29 mouse cellular contexts compared by ENCODE assay signal in the genomic region with DNA sequence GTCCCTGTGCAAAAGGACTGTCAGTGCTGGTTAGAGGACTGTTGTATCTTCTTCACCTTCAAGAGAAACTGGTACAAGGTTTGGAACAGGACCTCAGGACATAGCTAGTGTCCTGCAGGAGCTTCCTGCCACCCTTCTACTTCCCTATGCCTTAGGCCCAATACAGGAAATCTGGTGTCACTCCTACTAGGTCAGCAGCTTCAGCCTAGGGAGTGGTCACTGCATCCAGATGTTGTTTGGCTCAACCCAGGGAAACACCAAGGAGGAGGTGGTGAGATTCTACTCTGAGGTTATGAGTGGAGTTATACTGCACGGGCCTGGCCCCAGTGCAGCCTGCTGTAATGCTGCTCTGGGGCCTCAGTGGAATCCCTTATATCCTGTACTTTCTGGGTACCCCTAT. TPM values are rescaled to one million over a fixed set of nuclear protein-coding genes. Genes with fewer than 3 reads are reported as not detected.
DNase-seq lines count a peak whose midpoint lies in the region; ATAC-seq and TF ChIP-seq lines count a peak whose summit lies in the region.
"Had no signal": no experiment of that assay in that cellular context is flagged by ENCODE, and none has a peak within 500 bp of the region (broad histone marks: within the 10 kb centered on the region; RNA-seq: fewer than 3 reads in every experiment).

No protein-coding gene starts in this region.

- H3K4me2 ChIP-seq in midbrain, embryonic 11.5 days = no peak overlapping the region
- H3K4me2 ChIP-seq in midbrain, embryonic 14.5 days (ENCODE audit: low read length) = no peak overlapping the region
- H3K4me2 ChIP-seq in hindbrain, embryonic 12.5 days (replicated peaks) = no peak overlapping the region
- H3K4me2 ChIP-seq: embryonic facial prominence, embryonic 13.5 days; embryonic facial prominence, embryonic 15.5 days; forebrain, embryonic 12.5 days had no signal

- WGBS in midbrain, embryonic 11.5 days = 86% methylated on average over 1 of the region's 1 CpGs
- WGBS in midbrain, embryonic 14.5 days = 76% methylated on average over 1 of the region's 1 CpGs
- 0% methylated on average over 1 of the region's 1 CpGs for WGBS in macrophage (ENCODE audit: missing documents)
- WGBS in hindbrain, embryonic 12.5 days = 68% methylated on average over 1 of the region's 1 CpGs

- ATAC-seq in midbrain, embryonic 11.5 days (ENCODE audit: low FRiP score) = no peak
- no peak for ATAC-seq in midbrain, embryonic 14.5 days (ENCODE audit: low FRiP score, low TSS enrichment)
- ATAC-seq in hindbrain, embryonic 12.5 days (ENCODE audit: low FRiP score) = no peak
- ATAC-seq in inflammation-experienced regulatory T-cells, adult 6 months = no peak
- ATAC-seq: activated CD4-positive, CD25-positive, alpha-beta regulatory T cell, adult 4 months; CD4-positive, CD25-positive, alpha-beta regulatory T cell, adult 4 months; forebrain, embryonic 14.5 days; forebrain, embryonic 16.5 days; Patski had no signal

- peaks cover 20% of the 10 kb centered on the region for H3K79me2 ChIP-seq in macrophage (ENCODE audit: inconsistent target)

- peak; percentile 41 for DNase-seq in midbrain, embryonic 11.5 days (ENCODE audit: low spot score, missing footprints)
- no peak for DNase-seq in midbrain, embryonic 14.5 days
- DNase-seq: adrenal gland, adult 8-10 months; adrenal gland, postnatal 14 days; adrenal gland, postnatal 36 days; B cell, adult 2 months; cerebellum, adult 11 months; cerebellum, adult 18-20 months; cerebellum, adult 8-10 months; cerebellum, adult 9-11 months; cerebellum, postnatal 14 days; cerebellum, postnatal 36 days; embryo, embryonic 11 days had no signal

- no peaks in the 10 kb centered on the region for H3K27me3 ChIP-seq in midbrain, embryonic 11.5 days (ENCODE audit: control insufficient read depth, insufficient read depth, low read length)
- H3K27me3 ChIP-seq in midbrain, embryonic 14.5 days (ENCODE audit: control insufficient read depth, insufficient read depth, low read length) = no peaks in the 10 kb centered on the region
- no peaks in the 10 kb centered on the region for H3K27me3 ChIP-seq in hindbrain, embryonic 12.5 days
- H3K27me3 ChIP-seq: CH12.LX; embryonic facial prominence, embryonic 13.5 days; embryonic facial prominence, embryonic 15.5 days; forebrain, embryonic 12.5 days; Patski had no signal

- no peak overlapping the region for H3K4me3 ChIP-seq in midbrain, embryonic 11.5 days (ENCODE audit: low read depth, low read length)
- no peak overlapping the region for H3K4me3 ChIP-seq in midbrain, embryonic 14.5 days (replicated peaks; ENCODE audit: low read depth, low read length)
- H3K4me3 ChIP-seq in bone marrow macrophage, adult 2 months (ENCODE audit: insufficient read depth, low read length) = no peak overlapping the region
- H3K4me3 ChIP-seq in macrophage (ENCODE audit: inconsistent target) = no peak overlapping the region
- H3K4me3 ChIP-seq in hindbrain, embryonic 12.5 days = no peak overlapping the region
- H3K4me3 ChIP-seq: embryonic facial prominence, embryonic 13.5 days; embryonic facial prominence, embryonic 15.5 days; erythroblast, embryonic 14.5 days; forebrain, embryonic 10.5 days; forebrain, embryonic 12.5 days had no signal

- H3K36me3 ChIP-seq in midbrain, embryonic 11.5 days (ENCODE audit: control insufficient read depth, insufficient read depth, low read length) = no peaks in the 10 kb centered on the region
- no peaks in the 10 kb centered on the region for H3K36me3 ChIP-seq in midbrain, embryonic 14.5 days (ENCODE audit: control insufficient read depth, insufficient read depth, low read length)
- H3K36me3 ChIP-seq in macrophage (ENCODE audit: inconsistent target) = no peaks in the 10 kb centered on the region
- no peaks in the 10 kb centered on the region for H3K36me3 ChIP-seq in hindbrain, embryonic 12.5 days
- H3K36me3 ChIP-seq: embryonic facial prominence, embryonic 13.5 days; embryonic facial prominence, embryonic 15.5 days; forebrain, embryonic 10.5 days; forebrain, embryonic 12.5 days had no signal

- TF ChIP-seq POLR2A in bone marrow macrophage, adult 2 months (IDR thresholded peaks at IDR 0.05; ENCODE audit: borderline replicate concordance, low read depth, low read length) = no peak

- TF ChIP-seq CTCF in bone marrow macrophage, adult 2 months (IDR thresholded peaks at IDR 0.05; ENCODE audit: low read depth, low read length) = no peak

- H3K27ac ChIP-seq in midbrain, embryonic 11.5 days (ENCODE audit: low read depth, low read length) = no peak overlapping the region
- H3K27ac ChIP-seq in midbrain, embryonic 14.5 days (replicated peaks; ENCODE audit: low read depth, low read length) = no peak overlapping the region
- peak overlapping the region; percentile 86 for H3K27ac ChIP-seq in bone marrow macrophage, adult 2 months (ENCODE audit: insufficient read depth, low read depth, low read length)
- H3K27ac ChIP-seq in macrophage = peak overlapping the region; percentile 66
- no peak overlapping the region for H3K27ac ChIP-seq in hindbrain, embryonic 12.5 days
- H3K27ac ChIP-seq: embryonic facial prominence, embryonic 13.5 days; embryonic facial prominence, embryonic 15.5 days; forebrain, embryonic 10.5 days; forebrain, embryonic 12.5 days had no signal

- no peak overlapping the region for H3K9ac ChIP-seq in midbrain, embryonic 11.5 days (ENCODE audit: low read length)
- H3K9ac ChIP-seq in midbrain, embryonic 14.5 days (replicated peaks; ENCODE audit: low read length) = no peak overlapping the region
- no peak overlapping the region for H3K9ac ChIP-seq in hindbrain, embryonic 12.5 days
- H3K9ac ChIP-seq: embryonic facial prominence, embryonic 13.5 days; embryonic facial prominence, embryonic 15.5 days; forebrain, embryonic 12.5 days had no signal

- no peaks in the 10 kb centered on the region for H3K9me3 ChIP-seq in midbrain, embryonic 11.5 days (ENCODE audit: control insufficient read depth, low read length)
- no peaks in the 10 kb centered on the region for H3K9me3 ChIP-seq in midbrain, embryonic 14.5 days (ENCODE audit: control insufficient read depth, low read length)
- no peaks in the 10 kb centered on the region for H3K9me3 ChIP-seq in hindbrain, embryonic 12.5 days (replicated peaks)
- H3K9me3 ChIP-seq: embryonic facial prominence, embryonic 13.5 days; embryonic facial prominence, embryonic 15.5 days; forebrain, embryonic 10.5 days; forebrain, embryonic 12.5 days; G1E had no signal

- peaks cover 7% of the 10 kb centered on the region; the same call in 1 of the 2 replicates for H3K4me1 ChIP-seq in midbrain, embryonic 11.5 days (ENCODE audit: control insufficient read depth, insufficient read depth, low read length)
- H3K4me1 ChIP-seq in midbrain, embryonic 14.5 days (ENCODE audit: control insufficient read depth, insufficient read depth, low read length) = peaks cover 16% of the 10 kb centered on the region
- H3K4me1 ChIP-seq in bone marrow macrophage, adult 2 months (ENCODE audit: control insufficient read depth, insufficient read depth, low read length) = peaks cover 61% of the 10 kb centered on the region
- peaks cover 7% of the 10 kb centered on the region for H3K4me1 ChIP-seq in hindbrain, embryonic 12.5 days

RNA-seq across cellular contexts. Expression of a gene that starts 2.8 kb away (rescaled TPM):
- 4.5 and 5.4 TPM in 2 replicates for polyA plus RNA-seq in midbrain, embryonic 11.5 days (2014; fragmentation: Nextera tagmentation; extraction: Ambion mirVana)
- 6.2 and 9.6 TPM in 2 replicates for polyA plus RNA-seq in midbrain, embryonic 14.5 days (2014; fragmentation: Nextera tagmentation; extraction: Ambion mirVana)
- 105 and 110 TPM in 2 replicates for polyA plus RNA-seq in bone marrow macrophage, adult 2 months (2012; ENCODE audit: insufficient read depth, insufficient read length, missing spikeins)
- total RNA-seq in macrophage (2018; cell fraction: chromatin; rRNA removed) = 100 to 1,000 TPM; 106 to 796 (median 207) TPM
- total RNA-seq in macrophage (2018; cell fraction: cytosol; rRNA removed) = 10 to 100 TPM; 13.3 to 51.1 (median 29.1) TPM
- 100 to 1,000 TPM in 16 of 26 experiments, 10 to 100 TPM in 10; 47.2 to 324 (median 121) TPM for total RNA-seq in macrophage (2018; cell fraction: nucleus; rRNA removed)
- 19.8 to 46.6 TPM (median 31.3 TPM) in 3 replicates for polyA plus RNA-seq in macrophage (2018)
- polyA plus RNA-seq in hindbrain, embryonic 12.5 days (2016; fragmentation: Nextera tagmentation; extraction: Ambion mirVana) = 9.6 and 10.9 TPM in 2 replicates
- polyA plus RNA-seq in inflammation-experienced regulatory T-cells, adult 6 months (2017; shearing (Covaris generic)) = 10 to 100 TPM; 18.5 to 34.1 (median 25.9) TPM

RNA-seq across cellular contexts. Expression of a gene that starts 41.3 kb away (rescaled TPM):
- polyA plus RNA-seq in midbrain, embryonic 11.5 days (2014; fragmentation: Nextera tagmentation; extraction: Ambion mirVana) = 174 and 194 TPM in 2 replicates
- polyA plus RNA-seq in midbrain, embryonic 14.5 days (2014; fragmentation: Nextera tagmentation; extraction: Ambion mirVana) = 210 and 229 TPM in 2 replicates
- 42.1 and 52.6 TPM in 2 replicates for polyA plus RNA-seq in bone marrow macrophage, adult 2 months (2012; ENCODE audit: insufficient read depth, insufficient read length, missing spikeins)
- 10 to 100 TPM in 23 of 26 experiments, 1 to 10 TPM in 3; 4.6 to 43.7 (median 18.2) TPM for total RNA-seq in macrophage (2018; cell fraction: chromatin; rRNA removed)
- total RNA-seq in macrophage (2018; cell fraction: cytosol; rRNA removed) = 10 to 100 TPM; 22.7 to 37.3 (median 32.0) TPM
- total RNA-seq in macrophage (2018; cell fraction: nucleus; rRNA removed) = 10 to 100 TPM in 23 of 26 experiments, 1 to 10 TPM in 3; 7.0 to 47.6 (median 23.3) TPM
- 27.5 to 50.0 TPM (median 40.9 TPM) in 3 replicates for polyA plus RNA-seq in macrophage (2018)
- 163 and 182 TPM in 2 replicates for polyA plus RNA-seq in hindbrain, embryonic 12.5 days (2016; fragmentation: Nextera tagmentation; extraction: Ambion mirVana)
- polyA plus RNA-seq in inflammation-experienced regulatory T-cells, adult 6 months (2017; shearing (Covaris generic)) = 100 to 1,000 TPM; 113 to 129 (median 117) TPM

Comparison
In these comparisons a context has a peak if more than half of its experiments do, and no peak if none do; other contexts are left out.
1. H3K27ac ChIP-seq: peak in bone marrow macrophage, adult 2 months (single experiment) and macrophage (single experiment); none in midbrain, embryonic 11.5 days (single experiment), midbrain, embryonic 14.5 days (single experiment) and hindbrain, embryonic 12.5 days (single experiment).